Mouse (Mus musculus): ENCODE measurements around the gene Hist1h2bl.
"Not testable (repeated sequence)": the region's sequence is repeated elsewhere in the genome, so short reads cannot be mapped to it uniquely, and the experiment has no call there.

DNA sequence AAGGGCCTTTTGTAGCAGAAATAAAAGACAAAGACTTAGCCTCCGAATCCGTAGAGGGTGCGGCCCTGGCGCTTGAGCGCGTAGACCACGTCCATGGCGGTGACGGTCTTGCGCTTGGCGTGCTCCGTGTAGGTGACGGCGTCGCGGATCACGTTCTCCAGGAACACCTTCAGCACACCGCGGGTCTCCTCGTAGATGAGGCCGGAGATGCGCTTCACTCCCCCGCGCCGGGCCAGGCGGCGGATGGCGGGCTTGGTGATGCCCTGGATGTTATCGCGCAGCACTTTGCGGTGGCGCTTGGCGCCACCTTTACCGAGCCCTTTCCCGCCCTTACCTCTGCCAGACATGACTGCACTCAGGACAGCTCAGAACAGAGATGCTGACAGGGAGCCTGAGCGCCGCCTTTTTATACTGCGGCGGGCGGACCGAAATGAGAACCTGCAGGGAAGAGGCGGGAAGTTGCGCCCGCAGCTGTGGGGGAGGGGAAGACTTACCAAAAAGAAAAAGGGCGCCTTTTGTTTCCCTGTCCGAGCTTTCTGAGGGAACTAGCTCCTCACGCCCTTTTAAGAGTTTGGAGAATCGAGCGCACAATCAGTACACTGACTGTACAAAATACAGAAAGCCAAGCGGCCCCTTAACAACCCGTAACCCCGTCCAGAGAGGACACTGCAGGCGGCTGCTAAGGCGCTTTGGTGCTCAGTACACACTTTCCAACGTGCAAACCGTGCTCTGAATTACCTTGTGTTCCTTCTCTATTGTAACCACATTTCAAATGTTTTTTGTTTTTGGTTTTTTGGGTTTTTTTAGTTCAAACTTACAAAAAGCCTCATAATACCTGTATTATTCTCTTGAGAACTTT, 34.4 kb upstream of the Hist1h2bl start, which contains the start of gene Hist1h4k:
- TF ChIP-seq POLR2A (IDR thresholded peaks at IDR 0.05; ENCODE audit: extremely low read depth, insufficient read depth, low read length), result peak; percentile 90
- TF ChIP-seq CTCF (IDR thresholded peaks at IDR 0.05; ENCODE audit: extremely low read depth, insufficient read depth, low read length), result not testable (repeated sequence)

All from cortical plate, adult 2 months (tissue).